Mouse (Mus musculus): ENCODE measurements around the gene Oosp3.

DNA sequence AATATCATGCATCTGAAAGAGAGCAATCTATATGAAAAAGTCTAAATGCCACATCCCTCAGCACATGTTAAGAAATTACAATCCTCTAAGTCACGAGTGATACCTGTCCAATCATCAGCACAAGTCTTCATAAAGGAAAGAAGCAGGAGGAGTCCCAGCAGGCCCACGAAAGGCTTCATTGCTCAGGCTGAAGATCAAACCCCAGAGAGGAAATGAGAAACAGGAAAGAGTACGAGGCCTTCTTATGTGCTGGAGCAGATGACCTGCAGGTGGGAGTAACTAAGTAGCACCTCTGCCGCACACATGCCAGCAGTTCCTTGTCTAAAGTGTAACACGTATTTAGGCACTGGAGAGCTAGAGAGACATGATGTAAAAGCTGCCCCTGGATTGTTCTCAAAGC is 6.0 kb upstream of the Oosp3 start, which contains the start of gene Oosp1:
- TF ChIP-seq CTCF (IDR thresholded peaks at IDR 0.05; ENCODE audit: low read depth) (no peak), EP300 (IDR thresholded peaks at IDR 0.05; ENCODE audit: low read depth) (no peak)

Measured in heart, postnatal 0 days (tissue).